ENCODE assay signal across 8 mouse cellular contexts in the genomic region with DNA sequence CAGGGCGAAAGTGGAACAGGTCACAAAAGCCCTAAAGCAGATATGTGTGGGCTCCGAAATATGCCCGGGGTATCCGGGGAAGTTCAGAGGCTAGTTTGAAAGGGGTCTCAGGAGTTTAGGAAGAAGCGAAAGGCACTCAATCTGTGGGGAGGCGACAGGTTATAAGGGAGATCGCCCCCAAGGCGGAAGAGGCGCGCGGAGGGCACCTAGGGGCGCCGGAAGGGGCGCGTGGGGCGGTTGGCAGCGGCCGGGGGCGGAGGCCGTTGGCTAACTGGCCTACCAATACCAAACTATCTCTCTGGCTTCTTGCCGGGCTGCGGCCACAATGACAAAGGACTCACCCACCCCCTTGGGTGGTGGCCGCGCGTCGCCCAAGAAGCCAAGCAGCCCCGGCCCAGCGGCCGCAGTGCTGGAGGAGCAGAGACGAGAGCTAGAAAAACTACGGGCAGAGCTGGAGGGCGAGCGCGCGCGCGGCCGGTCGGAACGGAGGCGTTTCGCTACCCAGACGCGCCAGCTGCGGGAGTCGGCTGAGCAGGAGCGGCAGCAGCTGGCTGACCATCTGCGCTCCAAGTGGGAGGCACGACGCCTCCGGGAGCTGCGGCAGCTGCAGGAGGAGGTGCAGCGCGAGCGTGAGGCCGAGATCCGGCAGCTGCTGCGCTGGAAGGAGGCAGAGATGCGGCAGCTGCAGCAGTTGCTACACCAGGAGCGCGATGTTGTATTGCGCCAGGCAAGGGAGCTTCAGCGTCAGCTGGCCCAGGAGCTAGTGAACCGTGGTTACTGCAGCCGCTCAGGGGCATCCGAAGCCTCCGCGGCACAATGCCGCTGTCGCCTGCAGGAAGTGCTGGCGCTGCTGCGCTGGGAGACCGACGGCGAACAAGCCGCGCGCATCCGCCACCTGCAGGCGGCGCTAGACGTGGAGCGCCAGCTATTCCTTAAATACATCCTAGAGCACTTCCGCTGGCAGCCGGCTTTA. TPM values are rescaled to one million over a fixed set of nuclear protein-coding genes. Genes with fewer than 3 reads are reported as not detected.
DNase-seq lines count a peak whose midpoint lies in the region; ATAC-seq and TF ChIP-seq lines count a peak whose summit lies in the region.

Gene Rimbp3 (plus strand): TSS at position 215 of the 973 bp plus-strand sequence.

- H3K27ac ChIP-seq in embryonic facial prominence, embryonic 15.5 days (replicated peaks), result peak within 1 kb of the TSS; percentile 55; the same call in 1 of the 2 replicates
- no peak within 1 kb of the TSS for H3K27ac ChIP-seq in limb, embryonic 14.5 days (replicated peaks; ENCODE audit: low read depth, low read length)
- H3K27ac ChIP-seq in midbrain, embryonic 16.5 days (ENCODE audit: low read length), result peak within 1 kb of the TSS; percentile 87

- DNase-seq in 416B (ENCODE audit: low read depth), result peak; percentile 84
- DNase-seq in adrenal gland, postnatal 4 days (ENCODE audit: low spot score in 2 of 2), result peak; percentile 66 to 67
- peak; percentile 64 to 81 for DNase-seq in heart, adult 9 months (ENCODE audit: low spot score in 2 of 2)
- peak; percentile 85 for DNase-seq in kidney, adult 9 months
- peak; percentile 88 for DNase-seq in limb, embryonic 14.5 days (ENCODE audit: low spot score)
- DNase-seq in spleen, postnatal 10 days (ENCODE audit: low spot score in 2 of 2), result peak; percentile 76 to 83

- peaks cover 22% of the 10 kb centered on the region for H3K4me1 ChIP-seq in embryonic facial prominence, embryonic 15.5 days
- peaks cover 10% of the 10 kb centered on the region for H3K4me1 ChIP-seq in limb, embryonic 14.5 days (ENCODE audit: control insufficient read depth, insufficient read depth, low read length)
- peaks cover 13% of the 10 kb centered on the region for H3K4me1 ChIP-seq in midbrain, embryonic 16.5 days (ENCODE audit: control insufficient read depth, insufficient read depth, low read length)

- H3K36me3 ChIP-seq in embryonic facial prominence, embryonic 15.5 days, result no peaks in the 10 kb centered on the region
- no peaks in the 10 kb centered on the region for H3K36me3 ChIP-seq in limb, embryonic 14.5 days (ENCODE audit: control insufficient read depth, insufficient read depth, low read length)
- no peaks in the 10 kb centered on the region for H3K36me3 ChIP-seq in midbrain, embryonic 16.5 days (ENCODE audit: control insufficient read depth, insufficient read depth, low read length)

- H3K4me2 ChIP-seq in embryonic facial prominence, embryonic 15.5 days (replicated peaks), result peak within 1 kb of the TSS; percentile 99
- H3K4me2 ChIP-seq in limb, embryonic 14.5 days (replicated peaks; ENCODE audit: low read depth, low read length, severe bottlenecking), result peak within 1 kb of the TSS; percentile 98
- H3K4me2 ChIP-seq in midbrain, embryonic 16.5 days (ENCODE audit: low read length), result peak within 1 kb of the TSS; percentile 90

- H3K9ac ChIP-seq in embryonic facial prominence, embryonic 15.5 days, result peak within 1 kb of the TSS; percentile 50
- peak within 1 kb of the TSS; percentile 60 for H3K9ac ChIP-seq in limb, embryonic 14.5 days (ENCODE audit: low read depth, low read length, severe bottlenecking)
- peak within 1 kb of the TSS; percentile 67 for H3K9ac ChIP-seq in midbrain, embryonic 16.5 days (ENCODE audit: low read depth, low read length)

- WGBS in embryonic facial prominence, embryonic 15.5 days, result under 1% methylated on average over 85 of the region's 85 CpGs
- under 1% methylated on average over 77 of the region's 85 CpGs for WGBS in limb, embryonic 14.5 days
- under 1% methylated on average over 84 of the region's 85 CpGs for WGBS in midbrain, embryonic 16.5 days

- H3K27me3 ChIP-seq in embryonic facial prominence, embryonic 15.5 days, result peaks cover 31% of the 10 kb centered on the region
- peaks cover 15% of the 10 kb centered on the region for H3K27me3 ChIP-seq in limb, embryonic 14.5 days (ENCODE audit: control insufficient read depth, insufficient read depth, low read length)
- no peaks in the 10 kb centered on the region for H3K27me3 ChIP-seq in midbrain, embryonic 16.5 days (ENCODE audit: control insufficient read depth, insufficient read depth, low read depth, low read length)

- no peaks in the 10 kb centered on the region for H3K9me3 ChIP-seq in embryonic facial prominence, embryonic 15.5 days (replicated peaks)
- no peaks in the 10 kb centered on the region for H3K9me3 ChIP-seq in limb, embryonic 14.5 days (ENCODE audit: control insufficient read depth, low read length)
- no peaks in the 10 kb centered on the region for H3K9me3 ChIP-seq in midbrain, embryonic 16.5 days (replicated peaks; ENCODE audit: control insufficient read depth, low read length, poor library complexity, severe bottlenecking)

- peak; percentile 76 for ATAC-seq in embryonic facial prominence, embryonic 15.5 days (ENCODE audit: insufficient number of reproducible peaks, low FRiP score, low TSS enrichment, low read depth)
- ATAC-seq in limb, embryonic 14.5 days (ENCODE audit: low FRiP score, low read depth), result peak; percentile 78
- peak; percentile 81 for ATAC-seq in midbrain, embryonic 16.5 days

- peak within 1 kb of the TSS; percentile 64 for H3K4me3 ChIP-seq in embryonic facial prominence, embryonic 15.5 days (replicated peaks)
- peak within 1 kb of the TSS; percentile 62 for H3K4me3 ChIP-seq in limb, embryonic 14.5 days (replicated peaks; ENCODE audit: low read length)
- peak within 1 kb of the TSS; percentile 75 for H3K4me3 ChIP-seq in midbrain, embryonic 16.5 days (ENCODE audit: low read depth, low read length)

- TF ChIP-seq POLR2A in limb, embryonic 14.5 days (IDR thresholded peaks at IDR 0.05; ENCODE audit: borderline replicate concordance, extremely low read depth, insufficient read depth, insufficient read length), result peak; percentile 50; the same call in 1 of the 2 replicates

RNA-seq across cellular contexts. Expression of gene Rimbp3, which starts in this region (rescaled TPM):
- total RNA-seq in adrenal gland, postnatal 4 days (2021), result under 1 TPM in 1 of 2 experiments, not detected in 1; 0.22 TPM
- 0.46 and 0.57 TPM in 2 replicates for polyA plus RNA-seq in embryonic facial prominence, embryonic 15.5 days (2015; fragmentation: Nextera tagmentation; extraction: Ambion mirVana)
- polyA plus RNA-seq in limb, embryonic 14.5 days (2012; rRNA removed), result 0.21 and 0.22 TPM in 2 replicates
- 0.17 and 0.26 TPM in 2 replicates for polyA plus RNA-seq in limb, embryonic 14.5 days (2014; fragmentation: Nextera tagmentation; extraction: Ambion mirVana)
- 2.3 and 2.7 TPM in 2 replicates for polyA plus RNA-seq in midbrain, embryonic 16.5 days (2015; fragmentation: Nextera tagmentation; extraction: Ambion mirVana)

Comparison
In these comparisons a context has a peak if more than half of its experiments do, and no peak if none do; other contexts are left out.
1. Peak in DNase-seq in adrenal gland, postnatal 4 days; RNA of the gene not detected or under 1 TPM.
2. Peak in ATAC-seq, H3K4me3 ChIP-seq, H3K27ac ChIP-seq, H3K9ac ChIP-seq and H3K4me2 ChIP-seq in embryonic facial prominence, embryonic 15.5 days; RNA of the gene not detected or under 1 TPM.
3. Peak in DNase-seq, ATAC-seq, H3K4me3 ChIP-seq, H3K9ac ChIP-seq and H3K4me2 ChIP-seq in limb, embryonic 14.5 days; RNA of the gene not detected or under 1 TPM.